Mouse (Mus musculus) neural tube, embryonic 12.5 days (tissue): ENCODE results near the gene Ndufs2. TPM values are rescaled to one million over a fixed set of nuclear protein-coding genes. Genes with fewer than 3 reads are reported as not detected.

ENCODE experiments used
- ATAC-seq: fragments of 200-750 bp; cut with Nextera tagmentation; 2 replicates; pipeline ENCODE4 v1.8.0; 2017; ENCODE audit warnings: low read depth, mild to moderate bottlenecking, moderate TSS enrichment, moderate library complexity; ENCODE audit not compliant: low FRiP score
- H3K27ac ChIP-seq: fragments of 300-500 bp; sonication (generic); 2 replicates; pipeline ENCODE4 v1.5.1; 2016
- H3K27me3 ChIP-seq: fragments of 300-500 bp; sonication (generic); replicated peaks from 2 replicates; pipeline ENCODE4 v1.6.1; 2016; ENCODE audit warnings: mild to moderate bottlenecking
- H3K36me3 ChIP-seq: fragments of 300-500 bp; sonication (generic); 2 replicates; pipeline ENCODE4 v1.6.1; 2016; ENCODE audit warnings: mild to moderate bottlenecking
- H3K4me1 ChIP-seq: fragments of 300-500 bp; sonication (generic); 2 replicates; pipeline ENCODE4 v1.6.1; 2016
- H3K4me2 ChIP-seq: fragments of 300-500 bp; sonication (generic); replicated peaks from 2 replicates; pipeline ENCODE4 v1.6.1; 2016; ENCODE audit warnings: mild to moderate bottlenecking
- H3K4me3 ChIP-seq: fragments of 300-500 bp; sonication (generic); 2 replicates; pipeline ENCODE4 v1.5.1; 2016
- H3K9ac ChIP-seq: fragments of 300-500 bp; sonication (generic); 2 replicates; pipeline ENCODE4 v1.6.1; 2016; ENCODE audit warnings: mild to moderate bottlenecking
- H3K9me3 ChIP-seq: fragments of 300-500 bp; sonication (generic); 2 replicates; pipeline ENCODE4 v1.6.1; 2016; ENCODE audit warnings: mild to moderate bottlenecking
- WGBS: fragments of 180-500 bp; shearing (Covaris S2); methylation state at CpG from one replicate; pipeline ENCODE4 v1.1.7; 2016; 5-methylcytosine and 5-hydroxymethylcytosine counted together
- polyA plus RNA-seq: library from polyadenylated mRNA; unstranded; fragments of >200 nt; fragmentation: Nextera tagmentation; extraction: Ambion mirVana; gene quantifications from 2 replicates; pipeline ENCODE4 v1.2.1, GENCODE M21; 2016

Gene Ndufs2
- polyA plus RNA-seq, 1 experiment from 2014 or later = 233 TPM

DNA sequence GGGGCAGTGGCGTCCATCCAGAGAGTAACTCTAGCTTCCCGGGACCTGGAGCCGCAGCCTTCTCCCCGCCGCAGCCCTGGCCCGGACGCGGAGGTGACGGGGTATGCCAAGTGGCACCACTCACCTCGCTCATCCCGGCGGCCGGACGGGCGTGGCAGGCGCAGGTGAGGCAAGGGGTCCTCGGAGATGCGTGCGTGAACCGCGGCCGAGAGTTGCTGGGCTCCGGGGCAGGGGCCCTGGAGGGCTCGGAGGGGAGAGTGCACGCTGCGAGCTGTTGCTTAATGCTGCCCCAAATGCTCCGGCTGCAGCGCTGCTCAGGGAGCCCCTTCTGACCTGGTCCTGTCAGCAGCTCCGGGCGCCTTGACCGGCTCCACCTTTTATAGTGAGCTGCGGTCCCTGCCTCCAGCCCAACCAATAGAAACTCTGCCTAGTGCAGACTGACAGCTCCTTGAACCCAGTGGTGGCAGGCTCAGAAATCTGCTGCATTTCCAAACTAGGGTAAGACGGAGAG, 55.2 kb downstream of the Ndufs2 start, which contains the start of gene Pcp4l1:
Gene Pcp4l1 (minus strand): TSS at position 382 of the 511 bp plus-strand sequence.
- peaks cover 40% of the 10 kb centered on the region for H3K27me3 ChIP-seq
- peaks cover 35% of the 10 kb centered on the region for H3K4me1 ChIP-seq
- no peaks in the 10 kb centered on the region for H3K9me3 ChIP-seq
- peak within 1 kb of the TSS; percentile 50 for H3K4me3 ChIP-seq
- peak within 1 kb of the TSS; percentile 51 for H3K9ac ChIP-seq
- no peak within 1 kb of the TSS for H3K27ac ChIP-seq
- peak; percentile 66; the same call in 1 of the 2 replicates for ATAC-seq
- WGBS = under 1% methylated on average over 33 of the region's 33 CpGs
- H3K36me3 ChIP-seq = no peaks in the 10 kb centered on the region
- H3K4me2 ChIP-seq = peak within 1 kb of the TSS; percentile 93

DNA sequence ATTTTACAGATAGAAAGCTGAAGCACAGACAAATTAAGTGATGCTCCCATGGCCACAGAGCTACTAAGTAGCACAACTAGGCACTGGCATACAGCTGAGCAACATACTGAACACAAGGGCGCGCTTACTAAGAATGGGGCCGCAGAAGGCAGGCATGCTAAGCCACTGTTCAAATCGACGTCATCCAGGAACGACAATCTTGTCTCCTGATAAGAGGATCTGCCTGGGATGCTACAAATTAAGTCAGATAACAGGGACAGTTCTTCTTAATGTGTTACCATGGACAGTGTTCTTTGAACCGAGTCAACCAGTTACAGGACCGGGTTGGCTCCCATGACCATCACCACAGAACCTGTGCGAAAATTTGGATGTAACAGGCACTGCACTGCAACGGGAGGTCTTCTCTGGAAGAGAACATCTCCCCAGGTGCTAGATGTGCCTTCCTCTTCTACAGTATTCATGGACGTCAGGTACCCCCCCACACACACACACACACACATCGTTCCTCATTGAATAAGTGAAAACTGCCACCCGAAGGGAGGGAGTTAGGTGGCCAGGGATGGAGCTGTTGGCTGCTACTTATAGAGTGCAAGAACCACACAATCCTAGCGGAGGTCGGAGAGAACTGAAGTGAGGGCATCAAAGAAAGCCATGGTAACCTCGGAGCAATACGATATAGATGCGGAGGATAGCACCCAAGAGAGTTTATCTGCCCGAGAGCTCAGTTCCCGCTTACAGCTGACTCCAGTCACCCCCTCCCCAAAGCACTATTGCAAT, 56.0 kb downstream of the Ndufs2 start:
- WGBS = 5% methylated on average over 20 of the region's 20 CpGs
- peaks cover 35% of the 10 kb centered on the region for H3K4me1 ChIP-seq
- no peak for ATAC-seq
- peak overlapping the region; percentile 51; the same call in 1 of the 2 replicates for H3K9ac ChIP-seq
- no peaks in the 10 kb centered on the region for H3K36me3 ChIP-seq
- H3K27ac ChIP-seq = no peak overlapping the region
- peak overlapping the region; percentile 50 for H3K4me3 ChIP-seq
- H3K9me3 ChIP-seq = no peaks in the 10 kb centered on the region
- peak overlapping the region; percentile 93 for H3K4me2 ChIP-seq
- peaks cover 40% of the 10 kb centered on the region for H3K27me3 ChIP-seq

- H3K27me3 ChIP-seq = peaks cover 40% of the 10 kb centered on the region
- H3K27ac ChIP-seq = no peak overlapping the region
- H3K4me3 ChIP-seq = no peak overlapping the region
- H3K4me1 ChIP-seq = peaks cover 43% of the 10 kb centered on the region
- no peaks in the 10 kb centered on the region for H3K36me3 ChIP-seq
- ATAC-seq = no peak
- no peak overlapping the region for H3K9ac ChIP-seq
- no peaks in the 10 kb centered on the region for H3K9me3 ChIP-seq
- H3K4me2 ChIP-seq = peak overlapping the region; percentile 54
- WGBS = 26% methylated on average over 11 of the region's 11 CpGs
These were observed 57.0 kb downstream of the Ndufs2 start for GRCm38 (mm10) chr1:171193911-171194830.

DNA sequence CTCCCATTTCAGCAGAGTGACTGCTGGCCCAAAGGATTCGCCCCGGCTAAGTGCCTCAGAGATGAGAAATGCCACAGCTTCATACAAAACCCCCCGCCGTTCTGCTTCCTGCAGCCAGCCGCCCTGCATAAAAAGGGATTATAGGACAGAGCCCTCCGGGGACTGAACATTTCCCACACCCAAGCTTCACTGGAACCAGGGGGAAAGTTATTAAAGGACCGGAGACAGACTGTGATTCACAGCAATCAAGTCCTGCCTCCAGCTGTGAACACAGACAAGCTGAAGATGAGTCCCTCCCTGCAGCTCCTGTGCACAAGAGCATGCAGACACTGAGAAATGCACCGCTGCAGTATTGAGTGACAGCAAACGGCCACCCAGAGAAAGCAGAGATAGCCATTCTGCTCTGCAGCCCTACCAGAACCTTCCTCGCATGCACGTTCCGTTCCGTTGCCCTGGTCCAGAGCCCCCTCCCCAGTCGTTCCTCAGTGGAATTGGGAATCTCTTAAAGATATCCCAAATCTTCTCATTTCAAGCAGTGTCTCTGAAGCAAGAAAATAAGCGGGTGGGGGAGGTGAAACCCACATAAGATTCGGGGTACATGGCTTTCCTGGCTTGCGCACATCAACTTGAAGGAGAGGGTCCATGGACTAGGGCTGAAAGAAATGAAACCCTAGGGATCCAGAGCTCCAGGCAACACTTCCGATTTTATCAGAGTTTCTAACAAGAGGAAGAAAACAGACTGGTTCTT, 57.9 kb downstream of the Ndufs2 start:
- peak; percentile 39; the same call in 1 of the 2 replicates for ATAC-seq
- Histone ChIP-seq H3K36me3 (no peaks in the 10 kb centered on the region), H3K4me1 (peaks cover 51% of the 10 kb centered on the region), H3K4me3 (peak overlapping the region; percentile 11; the same call in 1 of the 2 replicates), H3K4me2 (peak overlapping the region; percentile 54), H3K27me3 (peaks cover 40% of the 10 kb centered on the region), H3K9ac (0 out of 2 replicates have a peak overlapping the region, but pooled peaks have one; percentile 5), H3K27ac (no peak overlapping the region; the same call in 1 of the 2 replicates), H3K9me3 (no peaks in the 10 kb centered on the region)
- 4% methylated on average over 18 of the region's 18 CpGs for WGBS

DNA sequence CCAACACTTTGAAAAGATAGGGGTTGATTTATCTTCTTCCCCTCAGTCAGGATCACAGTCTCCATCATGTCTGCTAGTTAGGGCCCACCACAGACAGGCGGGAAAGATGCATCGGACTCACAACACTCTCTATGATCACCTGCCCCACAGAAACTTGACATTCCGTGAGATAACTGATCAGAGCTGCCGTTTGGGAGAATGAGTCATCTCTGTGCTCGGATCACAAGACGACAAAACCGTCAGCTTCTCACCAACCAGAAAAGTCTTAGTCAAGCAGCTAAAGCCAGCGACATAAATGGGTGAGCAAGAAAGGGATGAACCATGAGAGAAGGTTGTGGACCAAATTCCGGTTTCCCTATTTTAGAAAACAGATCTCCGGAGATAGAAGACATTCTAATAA, 58.9 kb downstream of the Ndufs2 start:
- H3K4me3 ChIP-seq = no peak overlapping the region
- H3K9me3 ChIP-seq = no peaks in the 10 kb centered on the region
- no peak for ATAC-seq
- no peak overlapping the region for H3K9ac ChIP-seq
- no peaks in the 10 kb centered on the region for H3K36me3 ChIP-seq
- H3K4me1 ChIP-seq = peaks cover 53% of the 10 kb centered on the region
- H3K27ac ChIP-seq = no peak overlapping the region
- peaks cover 40% of the 10 kb centered on the region for H3K27me3 ChIP-seq
- H3K4me2 ChIP-seq = peak overlapping the region; percentile 54; the same call in 1 of the 2 replicates
- WGBS = 55% methylated on average over 10 of the region's 10 CpGs

- Histone ChIP-seq H3K4me2 (no peak overlapping the region), H3K36me3 (no peaks in the 10 kb centered on the region), H3K9me3 (no peaks in the 10 kb centered on the region), H3K4me1 (peaks cover 48% of the 10 kb centered on the region), H3K9ac (no peak overlapping the region), H3K27ac (no peak overlapping the region), H3K27me3 (peaks cover 27% of the 10 kb centered on the region), H3K4me3 (no peak overlapping the region)
- no peak for ATAC-seq
- WGBS = 97% methylated on average over 9 of the region's 9 CpGs
These were observed 60.4 kb downstream of the Ndufs2 start for GRCm38 (mm10) chr1:171190832-171191231.

- 33% methylated on average over 14 of the region's 14 CpGs for WGBS
- ATAC-seq = peak; percentile 7; the same call in 1 of the 2 replicates
- no peaks in the 10 kb centered on the region for H3K36me3 ChIP-seq
- peaks cover 15% of the 10 kb centered on the region for H3K27me3 ChIP-seq
- no peak overlapping the region for H3K9ac ChIP-seq
- H3K9me3 ChIP-seq = no peaks in the 10 kb centered on the region
- no peak overlapping the region for H3K4me3 ChIP-seq
- H3K27ac ChIP-seq = no peak overlapping the region
- peak overlapping the region; percentile 4; the same call in 1 of the 2 replicates for H3K4me2 ChIP-seq
- peaks cover 39% of the 10 kb centered on the region for H3K4me1 ChIP-seq
These were observed 61.6 kb downstream of the Ndufs2 start for GRCm38 (mm10) chr1:171189476-171190114.

DNA sequence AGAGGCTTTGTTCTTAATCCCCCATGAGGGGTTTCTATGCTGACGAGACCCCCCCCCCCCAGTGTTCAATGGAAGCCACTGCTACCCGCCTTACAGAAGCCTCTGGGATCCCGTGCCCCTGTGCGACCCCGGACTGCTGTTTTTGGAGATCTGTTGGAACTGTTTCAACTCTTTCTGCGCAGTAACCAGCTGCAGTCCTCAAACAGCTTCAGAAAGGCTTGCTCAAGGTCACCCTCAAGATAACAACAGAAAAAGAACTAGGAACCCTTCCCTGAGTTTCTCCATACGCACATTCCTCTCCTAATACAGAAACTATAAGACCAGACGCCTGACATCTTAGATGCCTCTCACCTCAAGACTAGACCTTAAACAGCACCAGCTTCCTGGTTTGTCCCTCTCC, 62.1 kb downstream of the Ndufs2 start:
- peaks cover 10% of the 10 kb centered on the region for H3K27me3 ChIP-seq
- H3K4me3 ChIP-seq = no peak overlapping the region
- H3K9me3 ChIP-seq = no peaks in the 10 kb centered on the region
- WGBS = 16% methylated on average over 8 of the region's 8 CpGs
- H3K4me2 ChIP-seq = peak overlapping the region; percentile 4
- H3K4me1 ChIP-seq = peaks cover 35% of the 10 kb centered on the region
- ATAC-seq = no peak
- H3K9ac ChIP-seq = no peak overlapping the region
- no peaks in the 10 kb centered on the region for H3K36me3 ChIP-seq
- H3K27ac ChIP-seq = no peak overlapping the region

- Histone ChIP-seq H3K9ac (no peak overlapping the region), H3K4me3 (no peak overlapping the region), H3K9me3 (no peaks in the 10 kb centered on the region), H3K27ac (no peak overlapping the region), H3K4me2 (peak overlapping the region; percentile 25; the same call in 1 of the 2 replicates), H3K27me3 (0 out of 2 replicates have a peak, but pooled peaks cover 5% of the 10 kb centered on the region), H3K4me1 (peaks cover 25% of the 10 kb centered on the region), H3K36me3 (no peaks in the 10 kb centered on the region)
- no peak for ATAC-seq
- WGBS = 27% methylated on average over 13 of the region's 13 CpGs
These were observed 63.1 kb downstream of the Ndufs2 start for GRCm38 (mm10) chr1:171187851-171188700.

DNA sequence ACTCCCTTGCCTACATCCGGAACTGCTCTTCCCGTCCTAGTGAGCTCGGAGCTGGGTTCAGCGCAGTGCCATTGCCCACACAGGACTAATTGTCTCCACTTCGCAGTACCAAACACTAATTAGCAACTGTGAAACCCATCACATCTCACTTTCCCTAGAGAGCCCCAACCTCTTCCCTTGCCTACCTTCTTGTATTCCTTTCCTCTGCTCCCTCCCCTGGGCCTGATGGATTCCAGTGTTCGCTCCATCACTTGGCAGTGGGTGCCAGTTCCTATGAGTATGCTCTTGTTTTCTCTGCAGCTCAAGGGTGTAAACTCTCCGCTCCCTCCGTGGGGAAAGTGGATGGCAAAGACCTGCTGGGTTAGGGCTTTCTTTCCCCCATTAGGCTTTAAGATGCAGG, 65.5 kb downstream of the Ndufs2 start:
- H3K4me2 ChIP-seq = no peak overlapping the region
- no peaks in the 10 kb centered on the region for H3K36me3 ChIP-seq
- WGBS = 63% methylated on average over 8 of the region's 8 CpGs
- H3K9ac ChIP-seq = no peak overlapping the region
- H3K27me3 ChIP-seq = no peaks in the 10 kb centered on the region
- no peak for ATAC-seq
- peaks cover 18% of the 10 kb centered on the region for H3K4me1 ChIP-seq
- H3K9me3 ChIP-seq = no peaks in the 10 kb centered on the region
- H3K4me3 ChIP-seq = no peak overlapping the region
- H3K27ac ChIP-seq = no peak overlapping the region
